Mouse (Mus musculus) CH12.LX (cell line): ENCODE results near the gene Frs3. TPM values are rescaled to one million over a fixed set of nuclear protein-coding genes. Genes with fewer than 3 reads are reported as not detected.
A peak's percentile ranks its signal among the peaks of the same experiment; 100 is the strongest.

Experiments
- DNase-seq: peaks from one replicate; pipeline ENCODE4 v3.0.0-alpha.2; 2013; ENCODE audit errors: extremely low read depth
- H3K27ac ChIP-seq: 2 replicates; pipeline ENCODE4 v1.5.1; 2012; ENCODE audit warnings: low read depth, mild to moderate bottlenecking, control low read depth, moderate library complexity; ENCODE audit not compliant: insufficient read depth
- H3K27me3 ChIP-seq: replicated peaks from 2 replicates; pipeline ENCODE3; 2012; ENCODE audit warnings: inconsistent platforms
- H3K36me3 ChIP-seq, 2 experiments: replicated peaks in 1 of 2; 2 replicates each; pipeline versions ENCODE3 to v1.6.1; 2012; ENCODE audit warnings: inconsistent platforms in 1 of 2, low read length in 1 of 2, mild to moderate bottlenecking in 1 of 2, mixed read lengths in 1 of 2, moderate library complexity in 1 of 2; ENCODE audit not compliant: control insufficient read depth in 1 of 2, insufficient read depth in 1 of 2
- H3K4me1 ChIP-seq, 2 experiments: 2 replicates each; pipeline ENCODE4 v1.6.1; 2012; ENCODE audit warnings: inconsistent platforms in 1 of 2, moderate library complexity in 1 of 2; ENCODE audit not compliant: insufficient read depth in 2 of 2, control insufficient read depth in 1 of 2
- H3K4me2 ChIP-seq: 2 replicates; pipeline ENCODE4 v1.6.1; 2012; ENCODE audit warnings: low read depth, mild to moderate bottlenecking, control low read depth; ENCODE audit not compliant: poor library complexity, insufficient read depth, severe bottlenecking
- H3K4me3 ChIP-seq, 3 experiments: fragments of 150-350 bp in 1 of 3; sonication (generic) in 1 of 3; replicated peaks in 1 of 3; 2 replicates each; pipeline versions ENCODE3 to v1.5.1; 2011 to 2012; ENCODE audit warnings: low read depth in 2 of 3, low read length in 2 of 3, mild to moderate bottlenecking in 2 of 3, moderate library complexity in 2 of 3, control low read depth in 1 of 3, improper control_type of control experiment in 1 of 3, inconsistent platforms in 1 of 3, mixed read lengths in 1 of 3; ENCODE audit not compliant: poor library complexity in 1 of 3
- H3K79me2 ChIP-seq: replicated peaks from 2 replicates; pipeline ENCODE4 v1.6.1; 2012; ENCODE audit warnings: mild to moderate bottlenecking, moderate library complexity; ENCODE audit not compliant: control insufficient read depth, poor library complexity, insufficient read depth, severe bottlenecking; ENCODE audit errors: extremely low read depth
- H3K9ac ChIP-seq: 2 replicates; pipeline ENCODE4 v1.6.1; 2012; ENCODE audit warnings: low read depth, mild to moderate bottlenecking, control low read depth, moderate library complexity; ENCODE audit not compliant: insufficient read depth
- H3K9me3 ChIP-seq: replicated peaks from 2 replicates; pipeline ENCODE3; 2012; ENCODE audit warnings: low read length, inconsistent platforms, mixed read lengths
- BHLHE40 ChIP-seq: IDR thresholded peaks from 2 replicates; pipeline ENCODE4 v1.6.1; 2011; ENCODE audit warnings: mild to moderate bottlenecking, low read depth, low read length, improper control_type of control experiment
- CTCF ChIP-seq, 2 experiments: IDR thresholded peaks in 1 of 2; conservative IDR thresholded peaks in 1 of 2; 2 replicates each; pipeline ENCODE4 v1.5.1; 2011 to 2012; ENCODE audit warnings: low read depth in 2 of 2, low read length in 2 of 2, improper control_type of control experiment in 1 of 2, inconsistent platforms in 1 of 2, mild to moderate bottlenecking in 1 of 2, moderate library complexity in 1 of 2
- HCFC1 ChIP-seq: IDR thresholded peaks from 2 replicates; pipeline ENCODE4 v1.6.1; 2012; ENCODE audit warnings: low read depth, mild to moderate bottlenecking, inconsistent platforms, low read length, improper control_type of control experiment
- KAT2A ChIP-seq: IDR thresholded peaks from 2 replicates; pipeline ENCODE4 v1.6.1; 2012; ENCODE audit warnings: low read length, improper control_type of control experiment, inconsistent platforms; ENCODE audit not compliant: insufficient replicate concordance
- MAZ ChIP-seq: IDR thresholded peaks from 2 replicates; pipeline ENCODE4 v1.6.1; 2012; ENCODE audit warnings: low read depth, mild to moderate bottlenecking, inconsistent platforms, low read length, improper control_type of control experiment, moderate library complexity
- POLR2AphosphoS2 ChIP-seq: IDR thresholded peaks from 2 replicates; pipeline ENCODE4 v1.6.1; 2011; ENCODE audit warnings: low read depth, low read length, improper control_type of control experiment
- RAD21 ChIP-seq: IDR thresholded peaks from 2 replicates; pipeline ENCODE4 v1.6.1; 2011; ENCODE audit warnings: low read depth, mild to moderate bottlenecking, low read length, improper control_type of control experiment, moderate library complexity
- RCOR1 ChIP-seq: conservative IDR thresholded peaks from 2 replicates; pipeline ENCODE4 v1.6.1; 2012; ENCODE audit warnings: low read depth, mild to moderate bottlenecking, inconsistent platforms, low read length, improper control_type of control experiment
- SMC3 ChIP-seq: IDR thresholded peaks from 2 replicates; pipeline ENCODE4 v1.6.1; 2011; ENCODE audit warnings: low read depth, low read length, improper control_type of control experiment
- USF1 ChIP-seq: IDR thresholded peaks from 2 replicates; pipeline ENCODE4 v1.6.1; 2014; ENCODE audit warnings: low read depth, mild to moderate bottlenecking, inconsistent platforms, low read length, improper control_type of control experiment
- ZKSCAN1 ChIP-seq: IDR thresholded peaks from 2 replicates; pipeline ENCODE4 v1.6.1; 2012; ENCODE audit warnings: low read depth, inconsistent platforms, low read length, improper control_type of control experiment, borderline replicate concordance
- dilution Hi-C: fragments of 300-500 bp; cut with MboI; formaldehyde crosslinking; loops from 2 replicates; pipeline ENCODE4 v1.14.3; 2020; ENCODE audit warnings: low sequenced_read_pairs; ENCODE audit not compliant: extremely low pct_unique_long_range_greater_than_20kb, extremely low pct_ligation_motif_present
- in situ Hi-C: fragments of 300-500 bp; cut with MboI; formaldehyde crosslinking; loops from 3 replicates; pipeline ENCODE4 v1.14.3; 2019; ENCODE audit warnings: low sequenced_read_pairs, low pct_ligation_motif_present, low pct_unique_long_range_greater_than_20kb, mixed read lengths
- polyA plus RNA-seq: library from polyadenylated mRNA; unstranded; fragments of >175 nt; gene quantifications from 2 replicates; pipeline ENCODE4 v1.2.1, GENCODE M21; 2012; ENCODE audit warnings: low read depth; ENCODE audit not compliant: insufficient read length
- total RNA-seq, 2 experiments: library from RNA; depleted of rRNA; stranded (reverse); fragments of 300-350 nt in 1 of 2; fragments of >200 nt in 1 of 2; gene quantifications; 2 replicates each; pipeline ENCODE4 v1.2.3; 2012 to 2014

The Frs3 gene
- total and polyA plus RNA-seq, 3 experiments = 0.54 to 2.9 (median 0.67) TPM

DNA sequence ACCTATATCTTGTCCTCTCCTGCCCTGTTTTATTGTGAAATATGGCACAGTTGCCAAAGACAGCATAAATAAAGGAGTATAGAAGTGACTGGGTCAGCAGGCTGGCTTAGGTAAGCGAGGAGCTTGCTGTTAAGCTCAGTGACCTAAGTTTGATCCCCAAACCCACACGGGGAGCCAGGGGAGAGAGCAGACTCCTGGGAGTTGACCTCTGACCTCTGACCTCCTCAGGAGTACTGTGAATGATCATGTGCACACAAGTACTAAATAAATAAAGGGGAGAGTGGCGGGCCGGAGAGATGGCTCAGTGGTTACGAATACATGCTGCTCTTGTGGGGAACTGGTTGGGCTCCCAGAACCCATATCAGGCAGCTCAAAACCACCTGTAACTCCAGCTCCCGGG lies 61.3 kb downstream of the Frs3 start:
- H3K36me3 ChIP-seq = peaks cover 5 to 49% of the 10 kb centered on the region in 2 experiments
- H3K4me3 ChIP-seq = no peak overlapping the region
- H3K27me3 ChIP-seq = no peaks in the 10 kb centered on the region
- DNase-seq = no peak
- H3K27ac ChIP-seq = no peak overlapping the region
- H3K4me2 ChIP-seq = no peak overlapping the region
- peaks cover 12% of the 10 kb centered on the region for H3K9me3 ChIP-seq
- peaks cover 28 to 68% of the 10 kb centered on the region in 2 experiments for H3K4me1 ChIP-seq
- peaks cover 36% of the 10 kb centered on the region for H3K79me2 ChIP-seq
- TF ChIP-seq POLR2AphosphoS2 = no peak
- no peak for TF ChIP-seq HCFC1
- no peak for TF ChIP-seq KAT2A
- TF ChIP-seq USF1 = no peak
- TF ChIP-seq SMC3 = no peak
- no peak for TF ChIP-seq MAZ
- TF ChIP-seq ZKSCAN1 = no peak
- H3K9ac ChIP-seq = no peak overlapping the region
- dilution Hi-C loops (no loop called here), in situ Hi-C loops (no loop called here)

- H3K36me3 ChIP-seq = peaks cover 5 to 37% of the 10 kb centered on the region in 2 experiments
- in situ Hi-C loops = no loop called here
Measured at GRCm38 (mm10) chr17:47751811-47752210, 63.0 kb downstream of the Frs3 start.

DNA sequence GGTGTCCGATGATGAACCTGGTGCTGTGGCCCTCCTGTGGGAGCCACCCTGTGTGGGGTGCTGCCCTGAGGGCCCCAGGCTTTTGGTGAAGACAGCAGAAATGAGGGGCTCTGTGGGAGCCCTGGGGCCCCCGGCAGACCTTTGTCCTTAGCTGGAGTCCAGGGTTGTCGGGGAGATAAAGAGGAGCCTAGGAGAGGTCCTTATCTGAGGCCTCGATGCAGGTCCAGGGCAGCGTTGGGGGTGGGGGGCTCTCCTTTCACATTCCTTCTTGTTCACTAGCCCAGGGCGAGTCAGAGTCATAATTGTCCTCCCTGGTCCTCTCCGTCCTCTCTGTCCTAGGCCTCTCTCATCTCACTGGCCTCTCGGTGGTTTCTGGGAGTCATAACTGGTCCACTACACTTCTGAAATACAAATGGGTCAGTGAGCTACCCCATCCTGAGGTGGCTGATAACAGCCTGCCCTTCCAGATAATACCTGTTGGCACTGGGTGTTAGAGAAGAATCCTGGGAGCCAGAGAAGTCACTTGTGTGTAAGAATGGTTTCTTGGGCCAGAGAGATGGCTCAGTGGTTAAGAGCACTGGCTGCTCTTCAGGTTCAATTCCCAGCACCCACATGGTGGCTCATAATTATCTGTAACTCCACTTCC lies 64.4 kb downstream of the Frs3 start:
- no peaks in the 10 kb centered on the region for H3K27me3 ChIP-seq
- no peak overlapping the region for H3K4me3 ChIP-seq
- peaks cover 40 to 86% of the 10 kb centered on the region in 2 experiments for H3K4me1 ChIP-seq
- no peak for DNase-seq
- TF ChIP-seq BHLHE40 (no peak), SMC3 (no peak)
- no peak overlapping the region for H3K9ac ChIP-seq
- dilution Hi-C loops = no loop called here
- peaks cover 42% of the 10 kb centered on the region for H3K79me2 ChIP-seq
- peak overlapping the region; percentile 24; the same call in 1 of the 2 replicates for H3K4me2 ChIP-seq
- in situ Hi-C loops = no loop called here
- peak overlapping the region; percentile 35; the same call in 1 of the 2 replicates for H3K27ac ChIP-seq
- H3K36me3 ChIP-seq = peaks cover 5 to 32% of the 10 kb centered on the region in 2 experiments
- peaks cover 12% of the 10 kb centered on the region for H3K9me3 ChIP-seq

More at GRCm38 (mm10) chr17:47751811-47752210, 63.0 kb downstream of the Frs3 start:
- Histone ChIP-seq H3K27me3 (no peaks in the 10 kb centered on the region), H3K9ac (no peak overlapping the region)
- peak; percentile 19 for TF ChIP-seq SMC3
- peak; percentile 8 for TF ChIP-seq RAD21
- no peak for TF ChIP-seq RCOR1
- TF ChIP-seq HCFC1 = no peak
- TF ChIP-seq CTCF (conservative IDR thresholded peaks at IDR 0.05 in 1 of 2, IDR thresholded peaks at IDR 0.05 in 1 of 2; ENCODE audit: low read depth in 2 of 2, low read length in 2 of 2) = peak in 1 of 2 experiments; percentile 38; a peak in 2 of 4 replicates
- TF ChIP-seq, all 38 proteins: peak for 3
- no peak overlapping the region for H3K27ac ChIP-seq
- H3K4me2 ChIP-seq = no peak overlapping the region
- peaks cover 42% of the 10 kb centered on the region for H3K79me2 ChIP-seq
- no peak for DNase-seq
- H3K9me3 ChIP-seq = peaks cover 12% of the 10 kb centered on the region
- H3K4me1 ChIP-seq = peaks cover 36 to 84% of the 10 kb centered on the region in 2 experiments
- H3K4me3 ChIP-seq = no peak overlapping the region
- dilution Hi-C loops = no loop called here

Other genes starting within 250 kb of the Frs3 start
- gene Taf8, start 186.7 kb upstream of the Frs3 start, total RNA-seq (2012; rRNA removed) = 15.4 and 16.9 TPM in 2 replicates
- 13.8 and 18.0 TPM in 2 replicates for gene Taf8, start 186.7 kb upstream of the Frs3 start, total RNA-seq (2014; rRNA removed)
- 16.5 and 17.0 TPM in 2 replicates for gene Taf8, start 186.7 kb upstream of the Frs3 start, polyA plus RNA-seq
- 48.2 and 48.7 TPM in 2 replicates for gene Ccnd3, start 184.0 kb upstream of the Frs3 start, total RNA-seq (2012; rRNA removed)
- gene Ccnd3, start 184.0 kb upstream of the Frs3 start, total RNA-seq (2014; rRNA removed) = 30.1 and 30.6 TPM in 2 replicates
- gene Ccnd3, start 184.0 kb upstream of the Frs3 start, polyA plus RNA-seq = 102 and 121 TPM in 2 replicates
- gene Bysl, start 77.5 kb upstream of the Frs3 start, total RNA-seq (2012; rRNA removed) = 28.0 and 40.1 TPM in 2 replicates
- gene Bysl, start 77.5 kb upstream of the Frs3 start, total RNA-seq (2014; rRNA removed) = 24.0 and 24.4 TPM in 2 replicates
- 57.4 and 60.5 TPM in 2 replicates for gene Bysl, start 77.5 kb upstream of the Frs3 start, polyA plus RNA-seq
- 30.5 and 31.0 TPM in 2 replicates for gene Med20, start 77.4 kb upstream of the Frs3 start, total RNA-seq (2012; rRNA removed)
- gene Med20, start 77.4 kb upstream of the Frs3 start, total RNA-seq (2014; rRNA removed) = 42.5 and 43.5 TPM in 2 replicates
- 31.1 and 31.2 TPM in 2 replicates for gene Med20, start 77.4 kb upstream of the Frs3 start, polyA plus RNA-seq
- gene Gm20517, start 77.4 kb upstream of the Frs3 start, total RNA-seq (2012; rRNA removed) = 1.7 and 1.8 TPM in 2 replicates
- 1.8 and 2.5 TPM in 2 replicates for gene Gm20517, start 77.4 kb upstream of the Frs3 start, total RNA-seq (2014; rRNA removed)
- 1.1 and 2.6 TPM in 2 replicates for gene Gm20517, start 77.4 kb upstream of the Frs3 start, polyA plus RNA-seq
- gene Usp49, start 58.3 kb upstream of the Frs3 start, total RNA-seq (2012; rRNA removed) = 2.6 and 3.4 TPM in 2 replicates
- 2.6 and 2.7 TPM in 2 replicates for gene Usp49, start 58.3 kb upstream of the Frs3 start, total RNA-seq (2014; rRNA removed)
- gene Usp49, start 58.3 kb upstream of the Frs3 start, polyA plus RNA-seq = 3.7 and 4.3 TPM in 2 replicates
- 46.1 and 46.3 TPM in 2 replicates for gene Tomm6, start 644 bp upstream of the Frs3 start, total RNA-seq (2012; rRNA removed)
- gene Tomm6, start 644 bp upstream of the Frs3 start, total RNA-seq (2014; rRNA removed) = 18.1 and 26.4 TPM in 2 replicates
- gene Tomm6, start 644 bp upstream of the Frs3 start, polyA plus RNA-seq = 349 and 424 TPM in 2 replicates
- gene Gm21981, start 5.4 kb downstream of the Frs3 start, total RNA-seq (2012; rRNA removed) = 0.25 and 0.59 TPM in 2 replicates
- 0.11 and 0.12 TPM in 2 replicates for gene Gm21981, start 5.4 kb downstream of the Frs3 start, total RNA-seq (2014; rRNA removed)
- 0.15 TPM in 1 of 2 replicates, not detected in the other for gene Gm21981, start 5.4 kb downstream of the Frs3 start, polyA plus RNA-seq
- gene Prickle4, start 5.7 kb downstream of the Frs3 start, total RNA-seq (2012; rRNA removed) = 0.21 and 0.30 TPM in 2 replicates
- gene Prickle4, start 5.7 kb downstream of the Frs3 start, total RNA-seq (2014; rRNA removed) = not detected in 2 replicates
- gene Prickle4, start 5.7 kb downstream of the Frs3 start, polyA plus RNA-seq = 0.29 and 0.55 TPM in 2 replicates
- not detected in 2 replicates for gene Pgc, start 37.8 kb downstream of the Frs3 start, total RNA-seq (2012; rRNA removed)
- gene Pgc, start 37.8 kb downstream of the Frs3 start, total RNA-seq (2014; rRNA removed) = not detected in 2 replicates
- not detected in 2 replicates for gene Pgc, start 37.8 kb downstream of the Frs3 start, polyA plus RNA-seq
- 49.3 and 57.3 TPM in 2 replicates for gene Tfeb, start 48.0 kb downstream of the Frs3 start, total RNA-seq (2012; rRNA removed)
- 26.9 and 29.1 TPM in 2 replicates for gene Tfeb, start 48.0 kb downstream of the Frs3 start, total RNA-seq (2014; rRNA removed)
- 39.9 and 41.3 TPM in 2 replicates for gene Tfeb, start 48.0 kb downstream of the Frs3 start, polyA plus RNA-seq
- 0.08 and 0.30 TPM in 2 replicates for gene Mdfi, start 145.7 kb downstream of the Frs3 start, total RNA-seq (2012; rRNA removed)
- gene Mdfi, start 145.7 kb downstream of the Frs3 start, total RNA-seq (2014; rRNA removed) = 0.35 TPM in 1 of 2 replicates, not detected in the other
- gene Mdfi, start 145.7 kb downstream of the Frs3 start, polyA plus RNA-seq = 0.19 TPM in 1 of 2 replicates, not detected in the other
- gene Foxp4, start 235.6 kb downstream of the Frs3 start, total RNA-seq (2012; rRNA removed) = 8.5 and 9.9 TPM in 2 replicates
- gene Foxp4, start 235.6 kb downstream of the Frs3 start, total RNA-seq (2014; rRNA removed) = 2.5 and 3.3 TPM in 2 replicates
- 34.8 and 41.7 TPM in 2 replicates for gene Foxp4, start 235.6 kb downstream of the Frs3 start, polyA plus RNA-seq